Mouse (Mus musculus) urinary bladder, postnatal 25 days (tissue): ENCODE data around the gene Cyyr1.
A peak's percentile ranks its signal among the peaks of the same experiment; 100 is the strongest.
"Not testable (repeated sequence)": the region's sequence is repeated elsewhere in the genome, so short reads cannot be mapped to it uniquely, and the experiment has no call there.

Experiments
- DNase-seq: peaks from one replicate; pipeline ENCODE4 v3.0.0; 2022; ENCODE audit warnings: low spot score

Cyyr1 gene

GRCm38 (mm10) chr16:85553297-85553696 is at the start of gene Cyyr1:
TSS of gene Cyyr1 (minus strand) at chr16:85553397.
- not testable (repeated sequence) for DNase-seq

GRCm38 (mm10) chr16:85588844-85589243 is 35.6 kb upstream of the Cyyr1 start:
- no peak for DNase-seq

GRCm38 (mm10) chr16:85587573-85588226 is 34.5 kb upstream of the Cyyr1 start:
- no peak for DNase-seq

- DNase-seq, result no peak
These were observed 13.3 kb upstream of the Cyyr1 start for GRCm38 (mm10) chr16:85566474-85566873.

- no peak for DNase-seq
These were observed 641 bp upstream of the Cyyr1 start for GRCm38 (mm10) chr16:85553838-85554237.

- DNase-seq, result not testable (repeated sequence)
These were observed 1.2 kb downstream of the Cyyr1 start for GRCm38 (mm10) chr16:85551976-85552375.

GRCm38 (mm10) chr16:85549971-85550567 is 3.1 kb downstream of the Cyyr1 start:
- DNase-seq, result peak; percentile 3

- no peak for DNase-seq
These were observed 6.7 kb downstream of the Cyyr1 start for GRCm38 (mm10) chr16:85546519-85546918.

GRCm38 (mm10) chr16:85541676-85542273 is 11.4 kb downstream of the Cyyr1 start:
- DNase-seq, result no peak

GRCm38 (mm10) chr16:85541023-85541422 is 12.2 kb downstream of the Cyyr1 start:
- DNase-seq, result no peak

- DNase-seq, result no peak
These were observed 14.8 kb downstream of the Cyyr1 start for GRCm38 (mm10) chr16:85538367-85538766.

GRCm38 (mm10) chr16:85536075-85536474 is 17.1 kb downstream of the Cyyr1 start:
- no peak for DNase-seq

- DNase-seq, result no peak
These were observed 25.2 kb downstream of the Cyyr1 start for GRCm38 (mm10) chr16:85527743-85528620.

GRCm38 (mm10) chr16:85524589-85524988 is 28.6 kb downstream of the Cyyr1 start:
- no peak for DNase-seq

- no peak for DNase-seq
These were observed 45.9 kb downstream of the Cyyr1 start for GRCm38 (mm10) chr16:85507264-85507663.

GRCm38 (mm10) chr16:85505108-85505507 is 48.1 kb downstream of the Cyyr1 start:
- no peak for DNase-seq

- DNase-seq, result no peak
These were observed 49.8 kb downstream of the Cyyr1 start for GRCm38 (mm10) chr16:85503416-85503815.

GRCm38 (mm10) chr16:85495837-85496236 is 57.4 kb downstream of the Cyyr1 start:
- no peak for DNase-seq

- DNase-seq, result no peak
These were observed 65.0 kb downstream of the Cyyr1 start for GRCm38 (mm10) chr16:85488105-85488607.

GRCm38 (mm10) chr16:85487266-85487665 is 65.9 kb downstream of the Cyyr1 start:
- no peak for DNase-seq

GRCm38 (mm10) chr16:85484557-85484956 is 68.6 kb downstream of the Cyyr1 start:
- DNase-seq, result no peak

- no peak for DNase-seq
These were observed 78.6 kb downstream of the Cyyr1 start for GRCm38 (mm10) chr16:85474552-85475071.
